In genomic region chr2:27691139-27691720, GRCm38 (mm10) we compare ENCODE assay signal across 9 mouse cellular contexts. TPM values are rescaled to one million over a fixed set of nuclear protein-coding genes. Genes with fewer than 3 reads are reported as not detected.
A peak's percentile ranks its signal among the peaks of the same experiment; 100 is the strongest.
DNase-seq lines count a peak whose midpoint lies in the region; ATAC-seq and TF ChIP-seq lines count a peak whose summit lies in the region.
"Had no signal": no experiment of that assay in that cellular context is flagged by ENCODE, and none has a peak within 500 bp of the region (broad histone marks: within the 10 kb centered on the region; RNA-seq: fewer than 3 reads in every experiment).

No protein-coding gene starts in this region.

- H3K9me3 ChIP-seq in hindbrain, embryonic 10.5 days = no peaks in the 10 kb centered on the region
- H3K9me3 ChIP-seq in hindbrain, postnatal 0 days (ENCODE audit: low read length) = no peaks in the 10 kb centered on the region
- no peaks in the 10 kb centered on the region for H3K9me3 ChIP-seq in neural tube, embryonic 12.5 days
- no peaks in the 10 kb centered on the region for H3K9me3 ChIP-seq in limb, embryonic 13.5 days

- no peaks in the 10 kb centered on the region for H3K36me3 ChIP-seq in hindbrain, embryonic 10.5 days
- no peaks in the 10 kb centered on the region for H3K36me3 ChIP-seq in hindbrain, postnatal 0 days (ENCODE audit: insufficient read depth, low read length)
- no peaks in the 10 kb centered on the region for H3K36me3 ChIP-seq in neural tube, embryonic 12.5 days
- H3K36me3 ChIP-seq in limb, embryonic 13.5 days = no peaks in the 10 kb centered on the region

- H3K4me1 ChIP-seq in hindbrain, embryonic 10.5 days (replicated peaks) = peaks cover 88% of the 10 kb centered on the region
- 0 out of 2 replicates have a peak, but pooled peaks cover 8% of the 10 kb centered on the region for H3K4me1 ChIP-seq in hindbrain, postnatal 0 days (ENCODE audit: insufficient read depth, low read length)
- H3K4me1 ChIP-seq in neural tube, embryonic 12.5 days = peaks cover 29% of the 10 kb centered on the region; the same call in 1 of the 2 replicates
- peaks cover 82% of the 10 kb centered on the region for H3K4me1 ChIP-seq in limb, embryonic 13.5 days

- WGBS in hindbrain, embryonic 10.5 days = 77% methylated on average over 14 of the region's 14 CpGs
- WGBS in hindbrain, postnatal 0 days = 74% methylated on average over 12 of the region's 14 CpGs
- 77% methylated on average over 14 of the region's 14 CpGs for WGBS in neural tube, embryonic 12.5 days
- 73% methylated on average over 14 of the region's 14 CpGs for WGBS in limb, embryonic 13.5 days

- peak overlapping the region; percentile 6; the same call in 1 of the 2 replicates for H3K27ac ChIP-seq in hindbrain, embryonic 10.5 days
- no peak overlapping the region for H3K27ac ChIP-seq in hindbrain, postnatal 0 days
- 0 out of 2 replicates have a peak overlapping the region, but pooled peaks have one; percentile 0 for H3K27ac ChIP-seq in neural tube, embryonic 12.5 days
- H3K27ac ChIP-seq in limb, embryonic 13.5 days = peak overlapping the region; percentile 44

- no peaks in the 10 kb centered on the region for H3K27me3 ChIP-seq in hindbrain, embryonic 10.5 days (ENCODE audit: insufficient read depth, poor library complexity, severe bottlenecking)
- H3K27me3 ChIP-seq in hindbrain, postnatal 0 days (ENCODE audit: insufficient read depth, low read length) = no peaks in the 10 kb centered on the region
- no peaks in the 10 kb centered on the region for H3K27me3 ChIP-seq in neural tube, embryonic 12.5 days (replicated peaks)
- H3K27me3 ChIP-seq in limb, embryonic 13.5 days = no peaks in the 10 kb centered on the region

- H3K4me2 ChIP-seq in hindbrain, postnatal 0 days (ENCODE audit: low read depth, low read length) = no peak overlapping the region
- H3K4me2 ChIP-seq in neural tube, embryonic 12.5 days (replicated peaks) = no peak overlapping the region
- H3K4me2 ChIP-seq in limb, embryonic 13.5 days (replicated peaks) = no peak overlapping the region

- TF ChIP-seq CTCF in hindbrain, postnatal 0 days (IDR thresholded peaks at IDR 0.05; ENCODE audit: low read depth) = no peak

- no peak overlapping the region for H3K9ac ChIP-seq in hindbrain, postnatal 0 days (replicated peaks; ENCODE audit: low read length)
- H3K9ac ChIP-seq in neural tube, embryonic 12.5 days = 0 out of 2 replicates have a peak overlapping the region, but pooled peaks have one; percentile 13
- no peak overlapping the region for H3K9ac ChIP-seq in limb, embryonic 13.5 days

- ATAC-seq in hindbrain, postnatal 0 days = no peak
- no peak for ATAC-seq in neural tube, embryonic 12.5 days (ENCODE audit: low FRiP score, low read depth)
- ATAC-seq in limb, embryonic 13.5 days (ENCODE audit: low FRiP score, low read depth) = no peak

- no peak for DNase-seq in hindbrain, embryonic 10.5 days (ENCODE audit: low spot score)
- no peak for DNase-seq in hindbrain, postnatal 0 days (ENCODE audit: low spot score)
- DNase-seq in neural tube, embryonic 10.5 days (ENCODE audit: extremely low spot score, low spot score) = no peak
- no peak for DNase-seq in thymus, postnatal 36 days
- no peak for DNase-seq in MN1 (ENCODE audit: low spot score)
- DNase-seq in adrenal gland, postnatal 25 days = no peak
- DNase-seq: thymus, postnatal 14 days had no signal

- no peak overlapping the region for H3K4me3 ChIP-seq in hindbrain, embryonic 10.5 days
- H3K4me3 ChIP-seq in hindbrain, postnatal 0 days (ENCODE audit: low read length) = no peak overlapping the region
- H3K4me3 ChIP-seq in neural tube, embryonic 12.5 days = no peak overlapping the region
- no peak overlapping the region for H3K4me3 ChIP-seq in limb, embryonic 13.5 days

RNA-seq across cellular contexts. Expression of gene Rxra, which starts 15.0 kb away (rescaled TPM):
- polyA plus RNA-seq in hindbrain, embryonic 10.5 days (2016; fragmentation: Nextera tagmentation; extraction: Ambion mirVana) = 10.0 and 10.3 TPM in 2 replicates
- total RNA-seq in hindbrain, postnatal 0 days (2014; rRNA removed) = 32.5 and 34.0 TPM in 2 replicates
- polyA plus RNA-seq in hindbrain, postnatal 0 days (2015; fragmentation: Nextera tagmentation; extraction: Ambion mirVana) = 3.5 and 3.9 TPM in 2 replicates
- 6.6 and 7.3 TPM in 2 replicates for polyA plus RNA-seq in neural tube, embryonic 12.5 days (2016; fragmentation: Nextera tagmentation; extraction: Ambion mirVana)
- 17.1 and 17.6 TPM in 2 replicates for polyA plus RNA-seq in limb, embryonic 13.5 days (2015; fragmentation: Nextera tagmentation; extraction: Ambion mirVana)
- total RNA-seq in adrenal gland, postnatal 25 days (2021) = 47.8 and 51.5 TPM in 2 replicates
